Comparison of ENCODE assay signal across 15 mouse cellular contexts in genomic region chr4:154827181-154827580, GRCm38 (mm10). TPM values are rescaled to one million over a fixed set of nuclear protein-coding genes. Genes with fewer than 3 reads are reported as not detected.
DNase-seq lines count a peak whose midpoint lies in the region; ATAC-seq and TF ChIP-seq lines count a peak whose summit lies in the region.
"Had no signal": no experiment of that assay in that cellular context is flagged by ENCODE, and none has a peak within 500 bp of the region (broad histone marks: within the 10 kb centered on the region; RNA-seq: fewer than 3 reads in every experiment).

No protein-coding gene starts in this region.

- no peak overlapping the region for H3K4me3 ChIP-seq in heart, adult 2 months
- H3K4me3 ChIP-seq in heart, embryonic 11.5 days (ENCODE audit: low read depth, low read length): no peak overlapping the region
- H3K4me3 ChIP-seq in brown adipose tissue, adult 24 weeks (ENCODE audit: insufficient read depth, low read depth, low read length): no peak overlapping the region
- H3K4me3 ChIP-seq: embryonic facial prominence, embryonic 13.5 days; hindbrain, embryonic 15.5 days; limb, embryonic 12.5 days; neural tube, embryonic 15.5 days had no signal

- ATAC-seq in heart, embryonic 11.5 days (replicated peaks; ENCODE audit: insufficient number of reproducible peaks, low FRiP score, low TSS enrichment): no peak
- ATAC-seq in granulocyte monocyte progenitor cell, adult 5-6 weeks (replicated peaks; ENCODE audit: poor library complexity, severe bottlenecking): no peak

- H3K36me3 ChIP-seq in heart, adult 2 months (ENCODE audit: control insufficient read depth, insufficient read depth, low read length): no peaks in the 10 kb centered on the region
- H3K36me3 ChIP-seq in heart, embryonic 11.5 days (ENCODE audit: control insufficient read depth, insufficient read depth, low read length): no peaks in the 10 kb centered on the region
- H3K36me3 ChIP-seq: embryonic facial prominence, embryonic 13.5 days; hindbrain, embryonic 15.5 days; limb, embryonic 12.5 days; neural tube, embryonic 15.5 days had no signal

- peaks cover 5% of the 10 kb centered on the region for H3K4me1 ChIP-seq in heart, adult 2 months (ENCODE audit: control insufficient read depth, insufficient read depth, low read length)
- H3K4me1 ChIP-seq in heart, embryonic 11.5 days (ENCODE audit: control insufficient read depth, insufficient read depth, low read length): peaks cover 6% of the 10 kb centered on the region; the same call in 1 of the 2 replicates
- H3K4me1 ChIP-seq in brown adipose tissue, adult 24 weeks (ENCODE audit: control insufficient read depth, insufficient read depth, insufficient read length, low read length): no peaks in the 10 kb centered on the region

- peak; percentile 80; the same call in 1 of the 2 replicates for TF ChIP-seq EP300 in heart, adult 2 months (IDR thresholded peaks at IDR 0.05; ENCODE audit: insufficient read depth, low read depth, low read length)

- no peak overlapping the region for H3K4me2 ChIP-seq in heart, embryonic 11.5 days
- H3K4me2 ChIP-seq: embryonic facial prominence, embryonic 13.5 days; hindbrain, embryonic 15.5 days; limb, embryonic 12.5 days; lung, embryonic 14.5 days; neural tube, embryonic 15.5 days had no signal

- H3K27me3 ChIP-seq in heart, adult 2 months (ENCODE audit: control insufficient read depth, insufficient read depth, low read length): no peaks in the 10 kb centered on the region
- H3K27me3 ChIP-seq in heart, embryonic 11.5 days (ENCODE audit: control insufficient read depth, insufficient read depth, low read length): peaks cover 6% of the 10 kb centered on the region

- H3K9me3 ChIP-seq in heart, embryonic 11.5 days (replicated peaks; ENCODE audit: control insufficient read depth, low read length): no peaks in the 10 kb centered on the region
- H3K9me3 ChIP-seq: embryonic facial prominence, embryonic 13.5 days; hindbrain, embryonic 15.5 days; limb, embryonic 12.5 days; neural tube, embryonic 15.5 days had no signal

- H3K27ac ChIP-seq in heart, adult 2 months: peak overlapping the region; percentile 82
- no peak overlapping the region for H3K27ac ChIP-seq in heart, embryonic 11.5 days (ENCODE audit: low read depth, low read length)
- H3K27ac ChIP-seq in brown adipose tissue, adult 24 weeks (replicated peaks; ENCODE audit: low read depth, low read length): peak overlapping the region; percentile 27
- H3K27ac ChIP-seq: embryonic facial prominence, embryonic 13.5 days; hindbrain, embryonic 15.5 days; neural tube, embryonic 15.5 days had no signal

- TF ChIP-seq POLR2A in heart, adult 2 months (IDR thresholded peaks at IDR 0.05; ENCODE audit: insufficient read depth, low read depth, low read length): no peak

- DNase-seq in heart, adult 2 months: peak; percentile 45 to 72
- peak; percentile 63 for DNase-seq in cerebellum, adult 9-10 months
- DNase-seq in layer of hippocampus, adult 8-10 months (ENCODE audit: low spot score in 2 of 2): peak; percentile 20 to 30
- no peak for DNase-seq in thymus, postnatal 14 days
- no peak for DNase-seq in embryo, embryonic 11 days
- DNase-seq: kidney, postnatal 10 days; lung, embryonic 14.5 days; midbrain, embryonic 14.5 days had no signal

- no peaks in the 10 kb centered on the region for H3K79me2 ChIP-seq in heart, adult 2 months (replicated peaks; ENCODE audit: control insufficient read depth, insufficient read depth, low read length)

- no peak for TF ChIP-seq CTCF in heart, adult 2 months (IDR thresholded peaks at IDR 0.05)

- intact Hi-C loops in heart, adult 2 months (cut with DNase I): loop anchor here (10.0 kb wide), 1 partner anchor 662 kb away; the partner anchor contains the start of gene Tprgl

- H3K9ac ChIP-seq in heart, adult 2 months (ENCODE audit: low read depth, low read length): no peak overlapping the region
- no peak overlapping the region for H3K9ac ChIP-seq in heart, embryonic 11.5 days (ENCODE audit: low read depth, low read length)
- H3K9ac ChIP-seq: embryonic facial prominence, embryonic 13.5 days; hindbrain, embryonic 15.5 days; limb, embryonic 12.5 days; lung, embryonic 14.5 days; neural tube, embryonic 15.5 days had no signal

- WGBS in heart, adult 2 months: 57% methylated on average over 7 of the region's 7 CpGs
- 86% methylated on average over 7 of the region's 7 CpGs for WGBS in heart, embryonic 11.5 days (ENCODE audit: insufficient replicate concordance)

RNA-seq across cellular contexts. Expression of gene Ttc34, which starts 10.1 kb away (rescaled TPM):
- under 1 TPM; 0.09 to 0.10 TPM for total RNA-seq in heart, adult 2 months (2021)
- 0.12 and 0.31 TPM in 2 replicates for polyA plus RNA-seq in heart, adult 2 months (2012; rRNA removed)
- polyA plus RNA-seq in heart, embryonic 11.5 days (2014; fragmentation: Nextera tagmentation; extraction: Ambion mirVana): 0.35 and 0.52 TPM in 2 replicates
- not detected in 2 replicates for polyA plus RNA-seq in brown adipose tissue, adult 24 weeks (2012; ENCODE audit: insufficient read depth, insufficient read length, missing spikeins)
- total RNA-seq in layer of hippocampus, adult 8-10 months (2022): 1 to 10 TPM; 2.2 to 3.3 (median 2.8) TPM
- 0.17 TPM in 1 of 2 replicates, not detected in the other for total RNA-seq in granulocyte monocyte progenitor cell, adult 5-6 weeks (2014; fragmentation: Nextera tagmentation)
- total RNA-seq in granulocyte monocyte progenitor cell, adult 5-6 weeks (2017): not detected in 2 replicates

RNA-seq across cellular contexts. Expression of gene Mmel1, which starts 42.2 kb away (rescaled TPM):
- not detected for total RNA-seq in heart, adult 2 months (2021)
- 0.16 TPM in 1 of 2 replicates, not detected in the other for polyA plus RNA-seq in heart, adult 2 months (2012; rRNA removed)
- polyA plus RNA-seq in heart, embryonic 11.5 days (2014; fragmentation: Nextera tagmentation; extraction: Ambion mirVana): 0.23 and 0.82 TPM in 2 replicates
- not detected in 2 replicates for polyA plus RNA-seq in brown adipose tissue, adult 24 weeks (2012; ENCODE audit: insufficient read depth, insufficient read length, missing spikeins)
- total RNA-seq in layer of hippocampus, adult 8-10 months (2022): under 1 TPM; 0.25 to 0.73 (median 0.41) TPM
- total RNA-seq in granulocyte monocyte progenitor cell, adult 5-6 weeks (2014; fragmentation: Nextera tagmentation): not detected in 2 replicates
- total RNA-seq in granulocyte monocyte progenitor cell, adult 5-6 weeks (2017): not detected in 2 replicates

Comparison
In these comparisons a context has a peak if more than half of its experiments do, and no peak if none do; other contexts are left out.
1. DNase-seq: peak in heart, adult 2 months (2 of 2), cerebellum, adult 9-10 months (single experiment) and layer of hippocampus, adult 8-10 months (2 of 2); none in thymus, postnatal 14 days (single experiment) and embryo, embryonic 11 days (single experiment).